Mouse (Mus musculus) stomach, postnatal 0 days (tissue): Measurements from ENCODE around the gene Fam181a. TPM values are rescaled to one million over a fixed set of nuclear protein-coding genes. Genes with fewer than 3 reads are reported as not detected.

Experiments
- ATAC-seq: fragments of 200-750 bp; cut with Nextera tagmentation; 2 replicates; pipeline ENCODE4 v1.8.0; 2017; ENCODE audit not compliant: low FRiP score, low TSS enrichment
- DNase-seq: peaks from one replicate; pipeline ENCODE4 v3.0.0-alpha.2; 2016; ENCODE audit warnings: low spot score
- H3K27ac ChIP-seq: fragments of 300-500 bp; sonication (generic); replicated peaks from 2 replicates; pipeline ENCODE4 v1.5.1; 2014; ENCODE audit warnings: mild to moderate bottlenecking, control low read depth
- H3K27me3 ChIP-seq: fragments of 300-500 bp; sonication (generic); 2 replicates; pipeline ENCODE4 v1.6.1; 2014; ENCODE audit warnings: low read length; ENCODE audit not compliant: control insufficient read depth, insufficient read depth
- H3K36me3 ChIP-seq: fragments of 300-500 bp; sonication (generic); 2 replicates; pipeline ENCODE4 v1.6.1; 2014; ENCODE audit warnings: low read length, mixed read lengths; ENCODE audit not compliant: control insufficient read depth, insufficient read depth
- H3K4me1 ChIP-seq: fragments of 300-500 bp; sonication (generic); replicated peaks from 2 replicates; pipeline ENCODE4 v1.6.1; 2014; ENCODE audit warnings: antibody characterized with exemption; ENCODE audit not compliant: control insufficient read depth, insufficient read depth
- H3K4me2 ChIP-seq: fragments of 300-500 bp; sonication (generic); replicated peaks from 2 replicates; pipeline ENCODE4 v1.6.1; 2014; ENCODE audit warnings: low read depth, mild to moderate bottlenecking, control low read depth, moderate library complexity
- H3K4me3 ChIP-seq: fragments of 300-500 bp; sonication (generic); 2 replicates; pipeline ENCODE4 v1.5.1; 2014; ENCODE audit warnings: low read depth, low read length, control low read depth
- H3K9ac ChIP-seq: fragments of 300-500 bp; sonication (generic); 2 replicates; pipeline ENCODE4 v1.6.1; 2014; ENCODE audit warnings: mild to moderate bottlenecking, low read length, control low read depth, mixed read lengths
- H3K9me3 ChIP-seq: fragments of 300-500 bp; sonication (generic); 2 replicates; pipeline ENCODE4 v1.6.1; 2016; ENCODE audit warnings: low read length; ENCODE audit not compliant: control insufficient read depth
- CTCF ChIP-seq: IDR thresholded peaks from 2 replicates; pipeline ENCODE4 v1.5.1; 2016; ENCODE audit warnings: antibody characterized with exemption, low read depth, mild to moderate bottlenecking, moderate library complexity
- EP300 ChIP-seq: optimal IDR thresholded peaks from 2 replicates; pipeline ENCODE3; 2016; ENCODE audit warnings: antibody characterized with exemption
- WGBS: fragments of 180-500 bp; shearing (Covaris S2); extraction: QIAGEN DNeasy Blood & Tissue Kit; methylation state at CpG from one replicate; pipeline ENCODE4 v1.1.7; 2014; 5-methylcytosine and 5-hydroxymethylcytosine counted together
- polyA plus RNA-seq: library from polyadenylated mRNA; unstranded; fragments of >200 nt; fragmentation: Nextera tagmentation; extraction: Ambion mirVana; gene quantifications from 2 replicates; pipeline ENCODE4 v1.2.1, GENCODE M21; 2015

The Fam181a gene
- polyA plus RNA-seq, 1 experiment from 2014 or later = not detected

DNA sequence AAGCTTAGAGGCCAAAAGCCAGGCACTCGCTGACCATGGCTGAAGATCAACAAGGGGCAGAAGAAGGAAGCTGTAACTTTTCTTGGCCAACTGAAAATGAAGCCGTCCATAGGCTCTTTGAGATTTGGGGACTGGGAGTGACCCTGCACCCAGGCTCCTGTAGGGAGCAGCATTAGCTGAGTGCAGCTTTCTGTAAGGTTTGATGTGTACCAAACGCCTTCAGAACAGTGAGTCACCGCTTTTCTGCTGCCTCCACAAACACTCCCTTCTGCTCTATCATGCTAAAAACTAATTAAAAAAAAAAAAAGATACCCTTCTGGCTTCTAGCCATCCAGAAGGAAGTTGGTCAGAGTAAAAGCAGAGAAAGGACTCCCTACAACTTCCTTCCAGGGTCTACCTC is 34.4 kb upstream of the Fam181a start:
- WGBS = 31% methylated on average over 4 of the region's 4 CpGs
- no peak overlapping the region for H3K4me2 ChIP-seq
- no peak overlapping the region for H3K27ac ChIP-seq
- H3K4me1 ChIP-seq = no peaks in the 10 kb centered on the region
- ATAC-seq (peak; percentile 63; the same call in 1 of the 2 replicates), DNase-seq (no peak)
- peak; percentile 59 for TF ChIP-seq CTCF
- TF ChIP-seq EP300 = no peak
- no peaks in the 10 kb centered on the region for H3K9me3 ChIP-seq
- no peak overlapping the region for H3K9ac ChIP-seq
- H3K36me3 ChIP-seq = no peaks in the 10 kb centered on the region
- H3K27me3 ChIP-seq = no peaks in the 10 kb centered on the region
- no peak overlapping the region for H3K4me3 ChIP-seq

DNA sequence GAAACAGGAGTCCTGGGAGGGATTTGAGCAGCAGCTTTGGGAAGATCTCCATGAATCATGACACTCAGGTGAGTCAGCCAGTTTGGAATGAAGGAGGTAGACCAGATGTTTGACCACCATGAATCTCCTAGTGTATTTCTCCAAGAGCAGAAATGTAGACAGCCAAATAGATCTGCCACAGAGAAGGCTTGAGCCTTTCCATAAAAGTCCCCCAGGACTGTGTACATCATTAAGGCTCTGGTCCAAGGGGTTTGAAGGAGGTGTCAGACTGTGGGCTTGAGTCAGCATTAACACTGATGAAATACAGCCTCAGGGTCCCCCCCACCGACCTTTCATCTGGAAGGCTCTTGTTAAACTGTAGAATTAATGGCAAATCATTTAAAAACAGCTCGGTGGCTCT is 29.3 kb upstream of the Fam181a start:
- ATAC-seq (peak; percentile 56; the same call in 1 of the 2 replicates), DNase-seq (no peak)
- H3K4me3 ChIP-seq = no peak overlapping the region
- H3K36me3 ChIP-seq = no peaks in the 10 kb centered on the region
- H3K9me3 ChIP-seq = no peaks in the 10 kb centered on the region
- H3K9ac ChIP-seq = no peak overlapping the region
- no peaks in the 10 kb centered on the region for H3K4me1 ChIP-seq
- H3K4me2 ChIP-seq = no peak overlapping the region
- H3K27ac ChIP-seq = 0 out of 2 replicates have a peak overlapping the region, but pooled peaks have one; percentile 40
- WGBS = 38% methylated on average over 2 of the region's 2 CpGs
- H3K27me3 ChIP-seq = no peaks in the 10 kb centered on the region
- TF ChIP-seq CTCF (no peak), EP300 (no peak)

DNA sequence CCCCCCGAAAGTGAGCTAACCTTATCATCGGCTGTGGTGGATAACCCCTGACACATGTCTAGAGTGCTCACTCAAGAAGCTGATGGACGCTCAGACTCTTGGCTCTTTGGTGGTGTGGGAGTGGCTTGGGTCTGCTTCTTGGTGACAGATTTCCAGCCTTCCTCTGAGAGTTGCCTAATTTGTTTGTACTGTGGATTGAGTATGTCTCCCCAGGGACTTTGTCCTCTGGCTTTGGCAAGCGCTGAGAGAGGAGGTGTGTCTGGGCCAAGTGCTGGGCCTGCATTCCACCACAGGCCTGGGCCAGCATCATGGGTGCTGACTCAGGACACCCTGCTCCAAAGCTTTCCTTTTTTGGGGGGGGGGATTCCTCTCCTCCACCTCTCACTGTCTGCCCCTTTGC is 28.9 kb upstream of the Fam181a start:
- Histone ChIP-seq H3K4me2 (no peak overlapping the region), H3K36me3 (no peaks in the 10 kb centered on the region), H3K27ac (0 out of 2 replicates have a peak overlapping the region, but pooled peaks have one; percentile 40), H3K4me1 (no peaks in the 10 kb centered on the region), H3K9me3 (no peaks in the 10 kb centered on the region), H3K4me3 (no peak overlapping the region), H3K27me3 (no peaks in the 10 kb centered on the region), H3K9ac (no peak overlapping the region)
- ATAC-seq = peak; percentile 88
- TF ChIP-seq CTCF = no peak
- TF ChIP-seq EP300 = no peak
- WGBS = 18% methylated on average over 4 of the region's 4 CpGs
- peak; percentile 64 for DNase-seq

DNA sequence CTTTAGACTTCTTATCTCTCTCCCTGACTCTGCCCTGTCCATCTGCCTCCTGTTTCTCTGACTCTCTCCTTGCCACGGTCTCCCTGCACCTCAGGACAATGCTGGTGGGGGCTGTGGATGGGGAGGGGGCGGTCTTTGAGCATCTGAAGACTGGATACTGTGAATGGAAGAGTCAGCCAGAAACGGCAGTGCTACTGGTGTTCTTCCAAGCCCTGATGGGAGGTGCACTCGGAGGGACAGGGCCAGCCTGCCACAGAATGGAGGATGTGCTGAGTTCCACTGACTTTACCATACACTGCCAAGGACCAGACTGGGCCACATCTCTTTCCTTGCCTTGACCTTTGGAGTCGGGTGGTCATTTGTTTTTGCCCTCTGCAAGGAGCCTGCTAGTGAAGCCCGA is 27.8 kb upstream of the Fam181a start:
- no peak for ATAC-seq
- H3K4me3 ChIP-seq = no peak overlapping the region
- H3K4me1 ChIP-seq = no peaks in the 10 kb centered on the region
- H3K9me3 ChIP-seq = no peaks in the 10 kb centered on the region
- no peak for DNase-seq
- WGBS = 66% methylated on average over 6 of the region's 6 CpGs
- no peaks in the 10 kb centered on the region for H3K27me3 ChIP-seq
- H3K4me2 ChIP-seq = no peak overlapping the region
- no peak overlapping the region for H3K27ac ChIP-seq
- no peaks in the 10 kb centered on the region for H3K36me3 ChIP-seq
- H3K9ac ChIP-seq = no peak overlapping the region
- TF ChIP-seq EP300 = no peak
- no peak for TF ChIP-seq CTCF

DNA sequence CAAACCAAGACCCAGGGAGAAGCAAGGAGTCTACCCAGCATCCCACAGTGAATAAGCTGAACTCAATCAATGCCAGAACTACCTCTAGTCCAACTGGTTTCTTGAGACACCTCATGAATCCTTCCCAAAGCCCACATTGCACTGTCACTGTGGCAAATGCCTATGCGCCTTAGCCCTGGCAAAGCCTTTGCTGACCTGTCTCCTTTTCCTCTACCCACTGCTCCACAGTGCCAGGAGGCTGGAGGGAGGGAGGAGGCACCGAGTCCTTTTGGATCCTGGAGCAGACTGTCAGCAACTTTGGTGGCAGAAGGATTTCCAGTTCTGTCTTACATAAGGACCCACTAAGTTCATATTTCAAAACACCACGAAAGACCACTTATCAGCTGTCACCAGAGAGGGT is 27.4 kb upstream of the Fam181a start:
- no peak overlapping the region for H3K4me2 ChIP-seq
- H3K27me3 ChIP-seq = no peaks in the 10 kb centered on the region
- no peak for DNase-seq

DNA sequence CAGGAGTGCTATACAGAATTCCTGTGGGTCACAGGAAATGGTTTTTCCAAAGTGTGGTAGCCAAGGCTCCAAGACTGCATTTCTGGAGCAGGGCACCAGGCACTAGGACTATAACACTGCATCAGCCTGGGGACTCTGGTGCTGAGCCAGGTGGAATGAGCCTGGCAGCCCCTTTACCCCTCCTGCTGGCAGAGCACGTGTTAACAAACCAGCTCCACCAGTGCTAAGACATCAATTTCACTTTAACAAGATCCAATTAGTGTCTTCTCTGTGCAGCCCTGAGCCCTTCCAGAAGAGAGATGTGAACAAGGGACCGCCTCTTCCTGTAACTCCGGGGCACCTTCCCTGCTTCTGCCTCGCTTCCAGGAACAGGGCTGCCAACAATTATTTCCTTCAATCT is 23.5 kb upstream of the Fam181a start:
- Histone ChIP-seq H3K4me1 (no peaks in the 10 kb centered on the region), H3K4me3 (no peak overlapping the region), H3K9ac (no peak overlapping the region), H3K27me3 (no peaks in the 10 kb centered on the region), H3K27ac (no peak overlapping the region), H3K36me3 (no peaks in the 10 kb centered on the region), H3K9me3 (no peaks in the 10 kb centered on the region), H3K4me2 (no peak overlapping the region)
- DNase-seq (no peak), ATAC-seq (no peak)
- WGBS = 73% methylated on average over 4 of the region's 4 CpGs
- TF ChIP-seq CTCF = no peak

More for the DNA sequence above, 27.4 kb upstream of the Fam181a start:
- 79% methylated on average over 3 of the region's 3 CpGs for WGBS
- H3K9ac ChIP-seq = no peak overlapping the region
- H3K4me3 ChIP-seq = no peak overlapping the region
- H3K36me3 ChIP-seq = no peaks in the 10 kb centered on the region
- H3K9me3 ChIP-seq = no peaks in the 10 kb centered on the region
- no peaks in the 10 kb centered on the region for H3K4me1 ChIP-seq
- no peak overlapping the region for H3K27ac ChIP-seq
- no peak for ATAC-seq
- TF ChIP-seq CTCF = no peak
- TF ChIP-seq EP300 = no peak
